Mouse (Mus musculus): Measurements from ENCODE around the gene Kdm6b.

Kdm6b gene

GRCm38 (mm10) chr11:69389531-69390399 lies 23.7 kb downstream of the Kdm6b start:
- DNase-seq (ENCODE audit: low spot score in 2 of 2), result peak; percentile 45 to 67

GRCm38 (mm10) chr11:69388680-69389079 lies 24.8 kb downstream of the Kdm6b start:
- no peak for DNase-seq (ENCODE audit: low spot score in 2 of 2)

- DNase-seq (ENCODE audit: low spot score in 2 of 2), result no peak
Measured at GRCm38 (mm10) chr11:69386758-69387157, 26.7 kb downstream of the Kdm6b start.

GRCm38 (mm10) chr11:69384979-69385378 lies 28.5 kb downstream of the Kdm6b start:
- DNase-seq (ENCODE audit: low spot score in 2 of 2), result no peak

GRCm38 (mm10) chr11:69382478-69383105 lies 30.9 kb downstream of the Kdm6b start:
- no peak for DNase-seq (ENCODE audit: low spot score in 2 of 2)

GRCm38 (mm10) chr11:69381356-69381755 lies 32.1 kb downstream of the Kdm6b start:
- DNase-seq (ENCODE audit: low spot score in 2 of 2), result no peak

GRCm38 (mm10) chr11:69379600-69379999 lies 33.9 kb downstream of the Kdm6b start:
- no peak for DNase-seq (ENCODE audit: low spot score in 2 of 2)

- DNase-seq (ENCODE audit: low spot score in 2 of 2), result no peak
Measured at GRCm38 (mm10) chr11:69377766-69378165, 35.7 kb downstream of the Kdm6b start.

- no peak for DNase-seq (ENCODE audit: low spot score in 2 of 2)
Measured at GRCm38 (mm10) chr11:69375646-69376045, 37.8 kb downstream of the Kdm6b start.

- DNase-seq (ENCODE audit: low spot score in 2 of 2), result no peak
Measured at GRCm38 (mm10) chr11:69373223-69373965, 40.1 kb downstream of the Kdm6b start.

GRCm38 (mm10) chr11:69372780-69373170 lies 40.7 kb downstream of the Kdm6b start:
- DNase-seq (ENCODE audit: low spot score in 2 of 2), result no peak

- DNase-seq (ENCODE audit: low spot score in 2 of 2), result peak; percentile 67 to 72
Measured at GRCm38 (mm10) chr11:69372056-69372779, 41.3 kb downstream of the Kdm6b start.

- DNase-seq (ENCODE audit: low spot score in 2 of 2), result no peak
Measured at GRCm38 (mm10) chr11:69371601-69372000, 41.9 kb downstream of the Kdm6b start.

GRCm38 (mm10) chr11:69370817-69371215 lies 42.7 kb downstream of the Kdm6b start:
- no peak for DNase-seq (ENCODE audit: low spot score in 2 of 2)

- DNase-seq (ENCODE audit: low spot score in 2 of 2), result no peak
Measured at GRCm38 (mm10) chr11:69369990-69370816, 43.3 kb downstream of the Kdm6b start.

GRCm38 (mm10) chr11:69369215-69369989 lies 44.1 kb downstream of the Kdm6b start, which contains the start of gene Chd3:
TSS of gene Chd3 (minus strand) at chr11:69369406.
- DNase-seq (ENCODE audit: low spot score in 2 of 2), result no peak

- DNase-seq (ENCODE audit: low spot score in 2 of 2), result no peak
Measured at GRCm38 (mm10) chr11:69368356-69369214, 44.9 kb downstream of the Kdm6b start.

GRCm38 (mm10) chr11:69367616-69368355 lies 45.7 kb downstream of the Kdm6b start:
- peak; percentile 15 to 19 for DNase-seq (ENCODE audit: low spot score in 2 of 2)
